Mouse (Mus musculus) intestine, embryonic 16.5 days (tissue): Measurements from ENCODE around the gene Rwdd4a. TPM values are rescaled to one million over a fixed set of nuclear protein-coding genes. Genes with fewer than 3 reads are reported as not detected.

Experiments
- ATAC-seq: fragments of 200-750 bp; cut with Nextera tagmentation; 2 replicates; pipeline ENCODE4 v1.8.0; 2017; ENCODE audit warnings: moderate TSS enrichment, moderate library complexity
- H3K27ac ChIP-seq: fragments of 300-500 bp; sonication (generic); 2 replicates; pipeline ENCODE4 v1.5.1; 2014; ENCODE audit warnings: mild to moderate bottlenecking, low read length
- H3K27me3 ChIP-seq: fragments of 300-500 bp; sonication (generic); replicated peaks from 2 replicates; pipeline ENCODE4 v1.6.1; 2014; ENCODE audit warnings: low read length, control low read depth, mixed read lengths; ENCODE audit not compliant: control insufficient read depth, insufficient read depth
- H3K36me3 ChIP-seq: fragments of 300-500 bp; sonication (generic); 2 replicates; pipeline ENCODE4 v1.6.1; 2014; ENCODE audit warnings: low read length, control low read depth; ENCODE audit not compliant: control insufficient read depth, insufficient read depth
- H3K4me1 ChIP-seq: fragments of 300-500 bp; sonication (generic); 2 replicates; pipeline ENCODE4 v1.6.1; 2014; ENCODE audit warnings: low read length, control low read depth, mixed read lengths; ENCODE audit not compliant: control insufficient read depth, insufficient read depth
- H3K4me2 ChIP-seq: fragments of 300-500 bp; sonication (generic); 2 replicates; pipeline ENCODE4 v1.6.1; 2014; ENCODE audit warnings: low read depth, low read length, control low read depth
- H3K4me3 ChIP-seq: fragments of 300-500 bp; sonication (generic); 2 replicates; pipeline ENCODE4 v1.5.1; 2014; ENCODE audit warnings: mild to moderate bottlenecking, low read length
- H3K9ac ChIP-seq: fragments of 300-500 bp; sonication (generic); 2 replicates; pipeline ENCODE4 v1.6.1; 2014; ENCODE audit warnings: low read depth, low read length
- H3K9me3 ChIP-seq: fragments of 300-500 bp; sonication (generic); 2 replicates; pipeline ENCODE4 v1.6.1; 2016; ENCODE audit warnings: low read length, control low read depth; ENCODE audit not compliant: control insufficient read depth
- WGBS: fragments of 180-500 bp; shearing (Covaris S2); extraction: QIAGEN DNeasy Blood & Tissue Kit; methylation state at CpG from one replicate; pipeline ENCODE4 v1.1.7; 2014; 5-methylcytosine and 5-hydroxymethylcytosine counted together
- polyA plus RNA-seq: library from polyadenylated mRNA; unstranded; fragments of >200 nt; fragmentation: Nextera tagmentation; extraction: Ambion mirVana; gene quantifications from 2 replicates; pipeline ENCODE4 v1.2.1, GENCODE M21; 2015

Gene Rwdd4a
- polyA plus RNA-seq: 30.4 and 34.9 TPM in 2 replicates

DNA sequence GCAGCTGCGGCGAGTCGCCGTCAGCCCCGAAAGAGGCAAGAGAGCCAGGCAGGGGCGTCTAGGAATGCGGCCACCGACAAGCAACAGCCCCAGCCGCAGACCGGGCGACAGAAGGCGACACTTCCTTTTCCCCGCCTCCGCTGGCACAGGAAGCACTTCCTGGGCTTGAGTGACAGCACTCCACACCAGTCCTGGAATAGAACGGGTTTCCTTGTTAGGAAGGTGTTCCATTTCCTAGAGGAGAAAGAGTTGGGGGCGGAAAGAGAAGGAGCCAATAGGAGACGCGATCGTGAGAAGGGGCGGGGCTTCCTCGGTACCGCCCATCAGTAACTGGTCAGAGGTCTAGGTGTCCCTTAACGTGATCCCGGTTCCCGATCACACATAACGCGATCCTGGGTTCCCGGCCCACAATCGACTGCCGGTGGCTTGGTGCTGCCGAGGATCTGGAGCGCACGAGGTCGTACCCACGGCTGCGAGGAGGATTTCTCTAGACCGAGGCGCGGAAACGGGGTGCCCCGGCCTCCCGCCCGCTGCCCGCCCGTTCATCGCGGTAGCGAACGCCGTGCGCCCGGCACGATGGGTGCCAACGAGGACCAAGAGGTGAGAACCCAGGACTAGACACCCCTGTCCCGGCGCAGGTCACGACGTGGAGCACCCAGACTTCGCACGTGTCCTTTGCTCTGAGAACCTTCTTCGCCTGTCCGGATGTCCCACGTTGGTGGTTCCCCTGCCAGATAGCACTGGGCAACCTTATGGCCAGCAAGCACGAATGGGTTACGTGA is at the start of gene Rwdd4a, which contains the start of gene Trappc11:
TSS of gene Rwdd4a (plus strand) at position 321 of the 782 bp plus-strand sequence.
TSS of gene Trappc11 (minus strand) at position 127 of the 782 bp plus-strand sequence.
- H3K4me1 ChIP-seq: peaks cover 9% of the 10 kb centered on the region
- H3K9me3 ChIP-seq: no peaks in the 10 kb centered on the region
- H3K27me3 ChIP-seq: no peaks in the 10 kb centered on the region
- peak within 1 kb of the TSS; percentile 85 for H3K27ac ChIP-seq
- ATAC-seq: peak; percentile 100
- peak within 1 kb of the TSS; percentile 90 for H3K4me3 ChIP-seq
- under 1% methylated on average over 65 of the region's 65 CpGs for WGBS
- H3K4me2 ChIP-seq: peak within 1 kb of the TSS; percentile 70
- peaks cover 7% of the 10 kb centered on the region for H3K36me3 ChIP-seq
- peak within 1 kb of the TSS; percentile 91 for H3K9ac ChIP-seq

DNA sequence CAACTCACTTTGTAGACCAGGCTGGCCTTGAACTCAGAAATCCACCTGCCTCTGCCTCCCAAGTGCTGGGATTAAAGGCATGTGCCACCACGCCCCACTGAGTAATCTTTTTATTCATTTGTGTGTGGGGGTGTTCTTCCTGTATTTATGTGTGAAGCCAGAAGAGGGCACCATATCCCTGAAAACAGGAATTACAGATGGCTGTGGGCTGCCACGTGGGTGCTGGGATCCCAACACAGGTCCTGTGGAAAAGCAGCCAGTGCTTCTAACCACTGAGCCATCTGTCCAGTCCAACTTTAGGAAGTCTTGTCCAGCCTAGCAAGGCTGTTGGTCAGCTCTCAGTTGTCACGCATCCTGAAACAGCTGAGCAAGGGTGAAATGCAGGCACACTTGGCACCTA is 46.2 kb upstream of the Rwdd4a start:
- Histone ChIP-seq H3K4me1 (no peaks in the 10 kb centered on the region), H3K27ac (no peak overlapping the region), H3K4me2 (no peak overlapping the region), H3K36me3 (no peaks in the 10 kb centered on the region), H3K9me3 (0 out of 2 replicates have a peak, but pooled peaks cover 5% of the 10 kb centered on the region), H3K27me3 (no peaks in the 10 kb centered on the region), H3K9ac (no peak overlapping the region), H3K4me3 (no peak overlapping the region)
- 90% methylated on average over 3 of the region's 3 CpGs for WGBS
- no peak for ATAC-seq

DNA sequence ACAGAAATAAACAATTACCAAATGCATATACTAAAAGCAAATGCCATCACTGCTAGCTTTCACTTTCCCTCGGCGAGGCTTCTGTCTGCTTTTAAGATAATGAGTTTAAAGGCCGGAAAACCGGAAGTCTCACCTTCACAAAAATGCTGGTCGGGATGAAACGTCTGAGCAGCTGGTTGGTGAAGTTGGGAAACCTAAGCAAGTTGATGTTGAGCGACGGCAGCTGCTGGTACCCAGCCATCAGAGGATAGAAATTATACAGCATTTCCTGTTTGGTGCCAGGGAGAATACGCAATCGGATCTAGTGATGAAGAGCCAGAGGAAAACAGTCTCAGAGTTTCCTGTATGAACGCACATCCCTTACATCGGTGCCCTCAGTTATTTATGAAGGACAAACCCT is 40.4 kb upstream of the Rwdd4a start:
- H3K9ac ChIP-seq: no peak overlapping the region
- no peaks in the 10 kb centered on the region for H3K4me1 ChIP-seq
- 88% methylated on average over 12 of the region's 12 CpGs for WGBS
- no peak overlapping the region for H3K27ac ChIP-seq
- no peak overlapping the region for H3K4me2 ChIP-seq
- no peaks in the 10 kb centered on the region for H3K27me3 ChIP-seq
- H3K4me3 ChIP-seq: no peak overlapping the region
- ATAC-seq: no peak
- H3K36me3 ChIP-seq: peaks cover 3% of the 10 kb centered on the region
- H3K9me3 ChIP-seq: no peaks in the 10 kb centered on the region

GRCm38 (mm10) chr8:47494602-47495153 is 38.8 kb upstream of the Rwdd4a start:
- Histone ChIP-seq H3K27me3 (no peaks in the 10 kb centered on the region), H3K4me2 (no peak overlapping the region), H3K9me3 (no peaks in the 10 kb centered on the region), H3K36me3 (peaks cover 3% of the 10 kb centered on the region), H3K9ac (no peak overlapping the region), H3K4me1 (no peaks in the 10 kb centered on the region), H3K4me3 (no peak overlapping the region), H3K27ac (no peak overlapping the region)
- WGBS: 49% methylated on average over 12 of the region's 12 CpGs
- ATAC-seq: peak; percentile 63; the same call in 1 of the 2 replicates

- Histone ChIP-seq H3K27me3 (no peaks in the 10 kb centered on the region), H3K36me3 (peaks cover 3% of the 10 kb centered on the region), H3K9me3 (no peaks in the 10 kb centered on the region), H3K27ac (no peak overlapping the region), H3K9ac (no peak overlapping the region), H3K4me2 (no peak overlapping the region), H3K4me1 (no peaks in the 10 kb centered on the region), H3K4me3 (no peak overlapping the region)
- no peak for ATAC-seq
- WGBS: 73% methylated on average over 6 of the region's 6 CpGs
These were observed 38.0 kb upstream of the Rwdd4a start for GRCm38 (mm10) chr8:47495428-47495827.

DNA sequence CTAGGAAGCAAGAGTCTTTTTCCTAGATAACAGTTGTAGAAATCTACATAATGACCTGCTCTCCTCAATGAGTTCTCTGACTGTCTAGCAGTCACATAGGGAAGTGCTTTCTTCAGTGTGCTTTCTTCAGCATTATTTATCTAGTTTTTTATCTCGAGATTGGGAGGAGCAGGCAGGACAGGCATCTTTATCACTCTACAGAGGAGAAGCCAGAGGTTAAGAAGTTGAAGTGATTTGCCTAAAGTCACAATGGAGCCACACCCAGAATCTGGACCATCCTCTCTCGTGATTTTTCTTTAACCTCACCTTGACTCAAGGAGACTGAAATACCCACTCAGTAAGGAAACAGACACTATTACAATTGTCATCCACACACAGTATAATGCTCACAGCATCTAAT is 31.5 kb upstream of the Rwdd4a start:
- H3K27ac ChIP-seq: no peak overlapping the region
- no peak for ATAC-seq
- no peaks in the 10 kb centered on the region for H3K9me3 ChIP-seq
- no peak overlapping the region for H3K9ac ChIP-seq
- no peak overlapping the region for H3K4me2 ChIP-seq
- H3K36me3 ChIP-seq: peaks cover 5% of the 10 kb centered on the region; the same call in 1 of the 2 replicates
- WGBS: 73% methylated on average over 2 of the region's 2 CpGs
- H3K27me3 ChIP-seq: no peaks in the 10 kb centered on the region
- no peak overlapping the region for H3K4me3 ChIP-seq
- H3K4me1 ChIP-seq: no peaks in the 10 kb centered on the region

DNA sequence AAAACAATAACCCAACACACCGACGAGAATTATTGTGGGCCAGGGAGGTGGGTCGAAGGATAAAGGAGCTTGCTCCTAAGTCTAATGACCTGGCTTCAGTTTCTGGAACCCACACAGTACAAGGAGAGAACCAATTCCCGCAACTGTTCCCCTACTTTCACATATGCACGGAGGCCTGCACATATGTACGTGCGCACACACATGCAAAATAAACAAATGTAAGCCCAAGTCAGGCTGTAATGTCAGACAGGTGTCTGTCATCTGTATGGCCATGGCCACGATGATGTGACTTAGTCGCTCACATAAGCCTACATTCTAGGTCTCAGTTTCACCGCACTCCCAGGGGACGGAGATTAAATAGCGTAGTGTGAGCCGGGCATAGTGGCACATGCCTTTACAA is 30.9 kb upstream of the Rwdd4a start:
- H3K9ac ChIP-seq: no peak overlapping the region
- 94% methylated on average over 13 of the region's 13 CpGs for WGBS
- ATAC-seq: no peak
- peaks cover 5% of the 10 kb centered on the region for H3K36me3 ChIP-seq
- no peaks in the 10 kb centered on the region for H3K27me3 ChIP-seq
- no peak overlapping the region for H3K4me3 ChIP-seq
- H3K27ac ChIP-seq: no peak overlapping the region
- H3K4me2 ChIP-seq: no peak overlapping the region
- H3K9me3 ChIP-seq: no peaks in the 10 kb centered on the region
- H3K4me1 ChIP-seq: no peaks in the 10 kb centered on the region

DNA sequence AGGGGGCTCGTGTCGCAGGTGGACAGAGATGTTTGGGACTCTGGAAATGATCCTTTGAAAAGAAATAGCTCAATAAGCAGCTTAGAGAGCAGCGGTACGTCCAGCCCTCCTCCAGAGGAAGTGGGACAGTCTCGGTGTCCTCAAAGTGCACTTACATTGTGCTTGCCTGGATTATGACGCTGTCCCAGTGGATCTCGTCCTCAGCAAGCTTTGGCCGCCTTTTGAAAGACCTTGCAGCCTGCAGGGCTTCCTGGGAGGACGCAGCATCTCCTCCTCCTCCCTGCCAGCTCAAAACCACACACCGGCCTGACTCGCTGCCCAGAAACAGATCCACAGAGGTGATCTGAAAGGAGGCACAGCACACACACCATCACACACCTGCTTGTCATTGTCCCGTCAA is 28.0 kb upstream of the Rwdd4a start:
- Histone ChIP-seq H3K27ac (no peak overlapping the region), H3K36me3 (peaks cover 7% of the 10 kb centered on the region), H3K9me3 (no peaks in the 10 kb centered on the region), H3K4me3 (no peak overlapping the region), H3K4me1 (no peaks in the 10 kb centered on the region), H3K9ac (no peak overlapping the region), H3K27me3 (no peaks in the 10 kb centered on the region), H3K4me2 (no peak overlapping the region)
- 92% methylated on average over 12 of the region's 12 CpGs for WGBS
- ATAC-seq: no peak

GRCm38 (mm10) chr8:47510930-47511329 is 22.5 kb upstream of the Rwdd4a start:
- Histone ChIP-seq H3K9ac (no peak overlapping the region), H3K27me3 (no peaks in the 10 kb centered on the region), H3K36me3 (peaks cover 2% of the 10 kb centered on the region), H3K4me1 (no peaks in the 10 kb centered on the region), H3K27ac (no peak overlapping the region), H3K4me3 (no peak overlapping the region), H3K9me3 (no peaks in the 10 kb centered on the region), H3K4me2 (no peak overlapping the region)
- 90% methylated on average over 9 of the region's 9 CpGs for WGBS
- no peak for ATAC-seq
